Mouse (Mus musculus) liver, adult 2 months (tissue): ENCODE results near the gene Tubb5. TPM values are rescaled to one million over a fixed set of nuclear protein-coding genes. Genes with fewer than 3 reads are reported as not detected.

Experiments used
- DNase-seq: peaks from one replicate; pipeline ENCODE4 v3.0.0-alpha.2; 2011; ENCODE audit warnings: low read depth, low spot score; ENCODE audit errors: extremely low read depth
- H3K27ac ChIP-seq: fragments of 200-500 bp; replicated peaks from 2 replicates; pipeline ENCODE4 v1.5.1; 2012; ENCODE audit warnings: low read depth, mild to moderate bottlenecking, control low read depth, inconsistent platforms, low read length; ENCODE audit not compliant: insufficient read depth
- H3K27me3 ChIP-seq: fragments of 200-500 bp; 2 replicates; pipeline ENCODE4 v1.6.1; 2012; ENCODE audit warnings: mild to moderate bottlenecking, moderate library complexity, low read length, inconsistent platforms; ENCODE audit not compliant: control insufficient read depth, insufficient read depth
- H3K36me3 ChIP-seq: fragments of 200-500 bp; 2 replicates; pipeline ENCODE4 v1.6.1; 2012; ENCODE audit warnings: low read length, inconsistent platforms; ENCODE audit not compliant: control insufficient read depth, insufficient read depth
- H3K4me1 ChIP-seq: fragments of 200-500 bp; 2 replicates; pipeline ENCODE4 v1.6.1; 2011; ENCODE audit warnings: low read length; ENCODE audit not compliant: control insufficient read depth, insufficient read depth
- H3K4me3 ChIP-seq: fragments of 200-500 bp; 2 replicates; pipeline ENCODE4 v1.5.1; 2011; ENCODE audit warnings: low read depth, mild to moderate bottlenecking, control low read depth, low read length, moderate library complexity; ENCODE audit not compliant: insufficient read depth
- H3K79me2 ChIP-seq: fragments of 200-500 bp; 2 replicates; pipeline ENCODE4 v1.6.1; 2012; ENCODE audit warnings: inconsistent platforms, mild to moderate bottlenecking, low read length, moderate library complexity; ENCODE audit not compliant: control insufficient read depth, insufficient read depth
- H3K9ac ChIP-seq: fragments of 200-500 bp; 2 replicates; pipeline ENCODE4 v1.6.1; 2012; ENCODE audit warnings: low read depth, mild to moderate bottlenecking, control low read depth, inconsistent platforms, low read length
- CTCF ChIP-seq: fragments of 200-500 bp; IDR thresholded peaks from 2 replicates; pipeline ENCODE4 v1.5.1; 2011; ENCODE audit warnings: low read depth, low read length, control low read depth
- POLR2A ChIP-seq: fragments of 200-500 bp; IDR thresholded peaks from 2 replicates; pipeline ENCODE4 v1.6.1; 2011; ENCODE audit warnings: low read length, control low read depth; ENCODE audit not compliant: insufficient read depth; ENCODE audit errors: extremely low read depth
- WGBS: fragments of 180-500 bp; shearing (Covaris S2); methylation state at CpG from one replicate; pipeline ENCODE4 v1.1.7; 2018; 5-methylcytosine and 5-hydroxymethylcytosine counted together
- polyA plus RNA-seq: library from polyadenylated mRNA; depleted of rRNA; stranded (reverse); fragments of >200 nt; gene quantifications from 2 replicates; pipeline ENCODE4 v1.2.3, GENCODE M21; 2012
- total RNA-seq: library from RNA; depleted of rRNA; stranded (reverse); fragments of >200 nt; gene quantifications from 2 replicates; pipeline ENCODE4 v1.2.3, GENCODE M21; 2014

Gene Tubb5
- total and polyA plus RNA-seq, 2 experiments, result 37.5 to 62.2 TPM

DNA sequence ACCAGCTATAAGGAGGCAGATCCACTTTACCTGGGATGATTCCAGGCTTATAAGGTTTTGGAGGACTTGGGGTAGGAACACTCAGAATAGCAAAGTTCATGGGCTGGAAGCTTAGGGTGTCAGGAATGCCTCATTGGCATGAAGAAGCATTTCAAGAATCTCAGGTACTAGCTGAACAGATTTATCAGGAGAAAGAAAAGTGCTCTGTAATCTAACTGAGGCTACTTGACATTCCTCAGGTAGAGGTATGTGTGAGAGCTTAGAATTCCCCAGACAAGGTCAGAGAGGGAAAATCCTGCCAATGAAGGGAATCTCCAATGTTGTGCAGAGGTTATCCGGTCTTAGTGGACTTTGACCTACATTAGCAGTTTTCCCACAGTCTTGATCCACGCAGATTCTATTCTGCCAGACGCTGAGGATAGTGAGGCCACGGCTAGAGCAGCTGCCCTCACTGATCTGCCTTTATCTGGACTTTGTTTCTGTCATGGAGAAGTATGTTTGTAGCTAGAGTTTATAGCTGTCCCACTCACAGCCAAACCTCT is 34.2 kb downstream of the Tubb5 start:
- peaks cover 9% of the 10 kb centered on the region; the same call in 1 of the 2 replicates for H3K4me1 ChIP-seq
- no peak for TF ChIP-seq CTCF
- no peak for TF ChIP-seq POLR2A
- H3K9ac ChIP-seq, result no peak overlapping the region
- no peak overlapping the region for H3K4me3 ChIP-seq
- no peaks in the 10 kb centered on the region for H3K79me2 ChIP-seq
- H3K27me3 ChIP-seq, result no peaks in the 10 kb centered on the region
- DNase-seq, result peak; percentile 74
- no peaks in the 10 kb centered on the region for H3K36me3 ChIP-seq
- 12% methylated on average over 4 of the region's 4 CpGs for WGBS
- no peak overlapping the region for H3K27ac ChIP-seq

DNA sequence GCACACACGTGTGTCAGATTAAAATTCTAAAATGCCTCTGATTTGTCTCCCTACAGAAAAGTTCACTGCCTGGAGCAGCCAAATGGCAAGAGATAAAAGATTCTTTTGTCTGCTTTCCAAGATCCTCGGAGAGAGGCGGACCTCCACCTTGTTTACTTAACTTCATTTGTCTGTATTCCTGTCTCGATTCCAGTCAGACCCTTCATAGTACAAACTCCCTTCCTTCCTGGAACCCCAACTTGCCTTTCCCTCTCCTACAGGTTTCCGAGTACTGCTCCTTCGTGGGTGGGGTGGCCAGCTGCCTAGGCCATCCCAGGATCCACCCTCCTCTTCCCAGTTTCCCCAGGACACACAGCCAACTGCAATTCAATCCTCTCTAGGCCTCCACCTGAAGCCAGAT is 35.1 kb downstream of the Tubb5 start:
- Histone ChIP-seq H3K36me3 (no peaks in the 10 kb centered on the region), H3K79me2 (no peaks in the 10 kb centered on the region), H3K27me3 (no peaks in the 10 kb centered on the region), H3K9ac (no peak overlapping the region), H3K27ac (no peak overlapping the region), H3K4me3 (no peak overlapping the region), H3K4me1 (peaks cover 9% of the 10 kb centered on the region; the same call in 1 of the 2 replicates)
- peak; percentile 63 for DNase-seq
- WGBS, result 22% methylated on average over 6 of the region's 6 CpGs
- TF ChIP-seq POLR2A (no peak), CTCF (no peak)

DNA sequence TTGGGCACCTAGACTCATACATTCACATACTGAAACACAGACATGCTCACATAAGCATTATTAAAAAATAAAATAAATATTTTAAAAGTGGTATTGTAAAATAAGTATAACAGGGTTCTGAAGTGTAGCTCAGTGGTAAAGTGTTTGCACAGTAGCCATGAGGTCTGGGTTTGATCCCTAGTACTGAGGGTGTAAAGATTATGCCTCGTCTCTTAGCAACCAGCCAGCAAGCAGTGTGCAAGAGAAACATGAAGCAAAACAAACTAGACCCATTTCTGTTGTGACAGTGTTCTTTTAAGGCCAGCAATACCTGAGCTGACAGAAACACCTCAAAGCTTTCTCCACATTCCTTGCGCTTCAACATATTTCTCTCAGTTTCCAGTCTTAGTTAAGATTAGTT is 37.2 kb downstream of the Tubb5 start:
- TF ChIP-seq POLR2A (no peak), CTCF (no peak)
- Histone ChIP-seq H3K4me3 (no peak overlapping the region), H3K9ac (no peak overlapping the region), H3K36me3 (no peaks in the 10 kb centered on the region), H3K27me3 (no peaks in the 10 kb centered on the region), H3K4me1 (peaks cover 9% of the 10 kb centered on the region; the same call in 1 of the 2 replicates), H3K27ac (no peak overlapping the region), H3K79me2 (no peaks in the 10 kb centered on the region)
- 89% methylated on average over 2 of the region's 2 CpGs for WGBS
- DNase-seq, result no peak

DNA sequence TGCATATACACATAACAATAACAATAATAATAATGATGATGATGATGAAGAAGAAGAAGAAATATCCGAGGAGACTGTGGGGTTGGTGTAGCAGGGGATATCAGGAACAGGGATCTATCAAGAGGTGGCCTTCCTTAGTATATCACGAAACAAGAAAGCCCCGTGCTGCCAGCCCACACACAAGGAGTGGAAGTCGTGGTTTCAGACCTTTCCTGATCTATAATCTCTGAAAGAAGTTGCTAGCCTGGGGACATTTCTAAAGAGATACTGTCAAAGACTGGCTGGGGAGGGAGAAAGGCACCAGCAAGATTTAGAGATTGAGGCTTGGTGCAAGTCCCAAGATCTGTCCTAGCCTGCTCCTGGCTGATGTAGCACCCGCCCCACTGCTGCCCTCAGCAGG is 41.3 kb downstream of the Tubb5 start:
- 84% methylated on average over 5 of the region's 5 CpGs for WGBS
- no peak for TF ChIP-seq CTCF
- no peak for TF ChIP-seq POLR2A

DNA sequence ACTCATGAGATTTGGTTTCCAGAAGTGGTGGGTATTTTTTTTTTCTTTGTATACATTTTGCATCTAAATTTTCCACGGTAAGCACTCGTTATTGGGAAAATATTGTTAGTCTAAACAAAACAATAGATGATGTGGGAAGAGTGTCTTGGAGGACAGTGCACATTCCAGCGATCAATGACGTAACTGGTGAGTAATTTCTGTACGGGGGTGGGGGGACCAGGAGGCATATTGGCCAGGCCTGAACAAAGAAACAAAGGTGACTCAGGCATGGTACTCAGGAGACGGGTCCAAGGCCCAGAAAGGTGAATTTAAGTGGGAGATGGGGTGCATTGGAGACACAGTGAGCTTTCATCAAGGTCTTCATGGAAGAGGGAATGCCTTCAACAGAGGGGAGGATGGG is 42.5 kb downstream of the Tubb5 start:
- Histone ChIP-seq H3K27ac (no peak overlapping the region), H3K4me3 (no peak overlapping the region), H3K4me1 (no peaks in the 10 kb centered on the region), H3K27me3 (no peaks in the 10 kb centered on the region), H3K36me3 (no peaks in the 10 kb centered on the region), H3K9ac (no peak overlapping the region), H3K79me2 (no peaks in the 10 kb centered on the region)
- DNase-seq, result no peak
- TF ChIP-seq POLR2A (no peak), CTCF (no peak)
- WGBS, result 83% methylated on average over 6 of the region's 6 CpGs

More for the DNA sequence above, 41.3 kb downstream of the Tubb5 start:
- H3K4me1 ChIP-seq, result no peaks in the 10 kb centered on the region
- DNase-seq, result no peak
- no peak overlapping the region for H3K27ac ChIP-seq
- no peak overlapping the region for H3K9ac ChIP-seq
- no peaks in the 10 kb centered on the region for H3K79me2 ChIP-seq
- H3K4me3 ChIP-seq, result no peak overlapping the region
- no peaks in the 10 kb centered on the region for H3K27me3 ChIP-seq
- H3K36me3 ChIP-seq, result no peaks in the 10 kb centered on the region

DNA sequence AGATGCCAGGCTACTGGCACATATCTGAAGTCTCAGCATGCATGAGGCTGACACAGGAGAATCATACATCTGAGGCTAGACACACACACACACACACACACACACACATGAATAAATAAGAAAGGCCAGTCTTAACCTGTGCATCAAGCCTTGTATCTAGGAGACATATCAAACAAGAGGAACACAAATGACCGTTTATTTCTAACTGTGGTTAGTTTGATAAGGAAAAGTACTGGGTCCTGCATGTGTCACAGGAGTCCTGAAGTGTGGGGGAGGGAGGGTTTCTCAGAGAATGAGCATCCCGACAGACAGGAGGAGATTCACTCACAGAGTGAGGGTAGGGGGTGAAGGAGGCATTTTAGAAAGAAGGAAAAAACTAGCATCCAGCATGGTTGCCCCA is 43.0 kb downstream of the Tubb5 start:
- no peak overlapping the region for H3K4me3 ChIP-seq

More for the DNA sequence above, 43.0 kb downstream of the Tubb5 start:
- Histone ChIP-seq H3K27ac (no peak overlapping the region), H3K4me1 (no peaks in the 10 kb centered on the region), H3K27me3 (no peaks in the 10 kb centered on the region), H3K36me3 (no peaks in the 10 kb centered on the region), H3K9ac (no peak overlapping the region), H3K79me2 (no peaks in the 10 kb centered on the region)
- DNase-seq, result no peak
- 54% methylated on average over 2 of the region's 2 CpGs for WGBS
- no peak for TF ChIP-seq POLR2A
- no peak for TF ChIP-seq CTCF
